In the genomic region with DNA sequence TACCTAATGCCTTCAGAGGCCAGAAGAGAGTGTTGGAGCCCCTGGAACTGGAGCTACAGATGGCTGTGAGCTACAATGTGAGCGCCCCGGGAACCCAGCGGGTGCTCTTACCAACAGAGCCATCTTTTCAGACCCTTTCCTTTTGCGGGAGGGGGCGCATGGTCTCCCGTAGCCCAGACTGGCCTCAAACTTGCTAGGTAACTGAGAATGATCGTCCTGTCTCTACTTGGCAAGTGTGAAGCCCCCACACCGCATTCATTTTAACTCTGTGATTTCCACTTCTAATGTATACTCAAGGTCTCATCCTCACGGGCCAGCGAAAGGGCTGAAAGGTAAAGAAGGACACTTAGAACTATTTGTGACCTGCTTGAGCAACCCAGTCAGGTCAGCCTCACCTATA, we compare ENCODE assay signal across 15 mouse cellular contexts. TPM values are rescaled to one million over a fixed set of nuclear protein-coding genes. Genes with fewer than 3 reads are reported as not detected.
DNase-seq lines count a peak whose midpoint lies in the region; ATAC-seq and TF ChIP-seq lines count a peak whose summit lies in the region.
"Had no signal": no experiment of that assay in that cellular context is flagged by ENCODE, and none has a peak within 500 bp of the region (broad histone marks: within the 10 kb centered on the region; RNA-seq: fewer than 3 reads in every experiment).

No protein-coding gene starts in this region.

- H3K4me2 ChIP-seq in hindbrain, embryonic 14.5 days (replicated peaks): peak overlapping the region; percentile 72; the same call in 1 of the 2 replicates
- no peak overlapping the region for H3K4me2 ChIP-seq in intestine, embryonic 16.5 days (ENCODE audit: low read depth, low read length)
- H3K4me2 ChIP-seq in liver, postnatal 0 days (ENCODE audit: low read depth, low read length): 0 out of 2 replicates have a peak overlapping the region, but pooled peaks have one; percentile 85

- ATAC-seq in hindbrain, embryonic 14.5 days (ENCODE audit: low FRiP score): no peak
- no peak for ATAC-seq in intestine, embryonic 16.5 days
- ATAC-seq in liver, postnatal 0 days: no peak
- ATAC-seq: Patski had no signal

- H3K4me3 ChIP-seq in gastrocnemius, adult 2 months: peak overlapping the region; percentile 78
- no peak overlapping the region for H3K4me3 ChIP-seq in hindbrain, embryonic 14.5 days (replicated peaks; ENCODE audit: low read length)
- no peak overlapping the region for H3K4me3 ChIP-seq in hindbrain, embryonic 10.5 days
- H3K4me3 ChIP-seq in intestine, embryonic 16.5 days (ENCODE audit: low read length): 0 out of 2 replicates have a peak overlapping the region, but pooled peaks have one; percentile 55
- H3K4me3 ChIP-seq in liver, postnatal 0 days (ENCODE audit: low read depth, low read length): no peak overlapping the region

- H3K36me3 ChIP-seq in hindbrain, embryonic 14.5 days (replicated peaks; ENCODE audit: control insufficient read depth, insufficient read depth): peaks cover 15% of the 10 kb centered on the region
- peaks cover 18% of the 10 kb centered on the region for H3K36me3 ChIP-seq in hindbrain, embryonic 10.5 days
- 0 out of 2 replicates have a peak, but pooled peaks cover 5% of the 10 kb centered on the region for H3K36me3 ChIP-seq in intestine, embryonic 16.5 days (ENCODE audit: control insufficient read depth, insufficient read depth, low read length)
- H3K36me3 ChIP-seq in liver, postnatal 0 days (replicated peaks; ENCODE audit: insufficient read depth, low read length): peaks cover 13% of the 10 kb centered on the region

- TF ChIP-seq CTCF in gastrocnemius, adult 2 months (IDR thresholded peaks at IDR 0.05): no peak
- no peak for TF ChIP-seq CTCF in liver, postnatal 0 days (IDR thresholded peaks at IDR 0.05; ENCODE audit: low read depth)

- no peak for DNase-seq in gastrocnemius, adult 2 months
- no peak for DNase-seq in gastrocnemius, postnatal 14 days
- DNase-seq in hindbrain, embryonic 14.5 days (ENCODE audit: low spot score): no peak
- no peak for DNase-seq in hindbrain, embryonic 10.5 days (ENCODE audit: low spot score)
- no peak for DNase-seq in liver, postnatal 0 days
- DNase-seq in retina, embryonic 14.5 days (ENCODE audit: low spot score): no peak
- no peak for DNase-seq in embryo, embryonic 11 days

- WGBS in hindbrain, embryonic 14.5 days: 53% methylated on average over 10 of the region's 10 CpGs
- WGBS in hindbrain, embryonic 10.5 days: 50% methylated on average over 10 of the region's 10 CpGs
- WGBS in intestine, embryonic 16.5 days: 62% methylated on average over 10 of the region's 10 CpGs
- WGBS in liver, postnatal 0 days (ENCODE audit: insufficient replicate concordance): 67% methylated on average over 10 of the region's 10 CpGs

- intact Hi-C loops in gastrocnemius, adult 2 months (cut with DNase I): loop anchor here (5.0 kb wide), 1 partner anchor 67 kb away; no protein-coding TSS in a partner anchor
- intact Hi-C loops in gastrocnemius, postnatal 14 days (cut with DNase I; ENCODE audit: low total_unique reads): no loop called here

- no peak overlapping the region for H3K9ac ChIP-seq in hindbrain, embryonic 14.5 days
- H3K9ac ChIP-seq in intestine, embryonic 16.5 days (ENCODE audit: low read depth, low read length): no peak overlapping the region
- H3K9ac ChIP-seq in liver, postnatal 0 days (replicated peaks): no peak overlapping the region
- H3K9ac ChIP-seq: forebrain, postnatal 0 days had no signal

- peak overlapping the region; percentile 91 for H3K27ac ChIP-seq in gastrocnemius, adult 2 months
- no peak overlapping the region for H3K27ac ChIP-seq in hindbrain, embryonic 14.5 days
- no peak overlapping the region for H3K27ac ChIP-seq in hindbrain, embryonic 10.5 days
- no peak overlapping the region for H3K27ac ChIP-seq in intestine, embryonic 16.5 days (ENCODE audit: low read length)
- H3K27ac ChIP-seq in liver, postnatal 0 days (ENCODE audit: low read depth): no peak overlapping the region

- H3K4me1 ChIP-seq in hindbrain, embryonic 14.5 days (replicated peaks; ENCODE audit: control insufficient read depth, insufficient read depth, low read length): 0 out of 2 replicates have a peak, but pooled peaks cover 7% of the 10 kb centered on the region
- peaks cover 8% of the 10 kb centered on the region for H3K4me1 ChIP-seq in hindbrain, embryonic 10.5 days (replicated peaks)
- H3K4me1 ChIP-seq in intestine, embryonic 16.5 days (ENCODE audit: control insufficient read depth, insufficient read depth, low read length): no peaks in the 10 kb centered on the region
- no peaks in the 10 kb centered on the region for H3K4me1 ChIP-seq in liver, postnatal 0 days (ENCODE audit: insufficient read depth)

- peaks cover 17% of the 10 kb centered on the region for H3K27me3 ChIP-seq in hindbrain, embryonic 14.5 days (ENCODE audit: control insufficient read depth, insufficient read depth, low read length)
- H3K27me3 ChIP-seq in hindbrain, embryonic 10.5 days (ENCODE audit: insufficient read depth, poor library complexity, severe bottlenecking): peaks cover 25% of the 10 kb centered on the region
- H3K27me3 ChIP-seq in intestine, embryonic 16.5 days (replicated peaks; ENCODE audit: control insufficient read depth, insufficient read depth, low read length): no peaks in the 10 kb centered on the region
- peaks cover 5% of the 10 kb centered on the region; the same call in 1 of the 2 replicates for H3K27me3 ChIP-seq in liver, postnatal 0 days (ENCODE audit: insufficient read depth, low read length)
- H3K27me3 ChIP-seq: Patski had no signal

- H3K9me3 ChIP-seq in hindbrain, embryonic 14.5 days (ENCODE audit: control insufficient read depth, low read length): peaks cover 5% of the 10 kb centered on the region
- H3K9me3 ChIP-seq in hindbrain, embryonic 10.5 days: peaks cover 21% of the 10 kb centered on the region
- H3K9me3 ChIP-seq in intestine, embryonic 16.5 days (ENCODE audit: control insufficient read depth, low read length): peaks cover 5% of the 10 kb centered on the region; the same call in 1 of the 2 replicates
- peaks cover 8% of the 10 kb centered on the region for H3K9me3 ChIP-seq in liver, postnatal 0 days (ENCODE audit: low read length)

- TF ChIP-seq EP300 in liver, postnatal 0 days (IDR thresholded peaks at IDR 0.05; ENCODE audit: low read depth): no peak

RNA-seq across cellular contexts. Expression of gene Sec31b, which starts 1.3 kb away (rescaled TPM):
- 10 to 100 TPM; 19.0 to 21.9 TPM for total RNA-seq in gastrocnemius, adult 2 months (2021)
- 1 to 10 TPM; 6.5 to 9.2 TPM for total RNA-seq in gastrocnemius, postnatal 14 days (2021)
- polyA plus RNA-seq in hindbrain, embryonic 14.5 days (2014; fragmentation: Nextera tagmentation; extraction: Ambion mirVana): 0.21 and 0.25 TPM in 2 replicates
- polyA plus RNA-seq in hindbrain, embryonic 10.5 days (2016; fragmentation: Nextera tagmentation; extraction: Ambion mirVana): 0.54 and 0.58 TPM in 2 replicates
- polyA plus RNA-seq in intestine, embryonic 16.5 days (2015; fragmentation: Nextera tagmentation; extraction: Ambion mirVana): 0.24 and 0.75 TPM in 2 replicates
- 0.54 and 0.57 TPM in 2 replicates for polyA plus RNA-seq in liver, postnatal 0 days (2015; fragmentation: Nextera tagmentation; extraction: Ambion mirVana)

RNA-seq across cellular contexts. Expression of gene Gm20538, which starts 8.3 kb away (rescaled TPM):
- total RNA-seq in gastrocnemius, adult 2 months (2021): not detected
- total RNA-seq in gastrocnemius, postnatal 14 days (2021): not detected
- polyA plus RNA-seq in hindbrain, embryonic 14.5 days (2014; fragmentation: Nextera tagmentation; extraction: Ambion mirVana): not detected in 2 replicates
- polyA plus RNA-seq in hindbrain, embryonic 10.5 days (2016; fragmentation: Nextera tagmentation; extraction: Ambion mirVana): not detected in 2 replicates
- polyA plus RNA-seq in intestine, embryonic 16.5 days (2015; fragmentation: Nextera tagmentation; extraction: Ambion mirVana): not detected in 2 replicates
- polyA plus RNA-seq in liver, postnatal 0 days (2015; fragmentation: Nextera tagmentation; extraction: Ambion mirVana): not detected in 2 replicates
- total RNA-seq: forebrain, postnatal 0 days; gastrocnemius, postnatal 10 days; hematopoietic stem cell, adult 5-6 weeks; left cerebral cortex, postnatal 10 days; megakaryocyte-erythroid progenitor cell, adult 5-6 weeks had no signal
- polyA plus RNA-seq: forebrain, postnatal 0 days; lung, embryonic 14.5 days; Patski had no signal

RNA-seq across cellular contexts. Expression of gene Ndufb8, which starts 10.9 kb away (rescaled TPM):
- total RNA-seq in gastrocnemius, adult 2 months (2021): 1,000 to 10,000 TPM in 1 of 2 experiments, 100 to 1,000 TPM in 1; 866 to 1,200 TPM
- 100 to 1,000 TPM; 768 to 897 TPM for total RNA-seq in gastrocnemius, postnatal 14 days (2021)
- 724 and 765 TPM in 2 replicates for polyA plus RNA-seq in hindbrain, embryonic 14.5 days (2014; fragmentation: Nextera tagmentation; extraction: Ambion mirVana)
- polyA plus RNA-seq in hindbrain, embryonic 10.5 days (2016; fragmentation: Nextera tagmentation; extraction: Ambion mirVana): 642 and 644 TPM in 2 replicates
- 650 and 667 TPM in 2 replicates for polyA plus RNA-seq in intestine, embryonic 16.5 days (2015; fragmentation: Nextera tagmentation; extraction: Ambion mirVana)
- 394 and 410 TPM in 2 replicates for polyA plus RNA-seq in liver, postnatal 0 days (2015; fragmentation: Nextera tagmentation; extraction: Ambion mirVana)

RNA-seq across cellular contexts. Expression of gene Hif1an, which starts 18.3 kb away (rescaled TPM):
- total RNA-seq in gastrocnemius, adult 2 months (2021): 100 to 1,000 TPM; 100 to 116 TPM
- total RNA-seq in gastrocnemius, postnatal 14 days (2021): 10 to 100 TPM; 80.1 to 84.0 TPM
- polyA plus RNA-seq in hindbrain, embryonic 14.5 days (2014; fragmentation: Nextera tagmentation; extraction: Ambion mirVana): 19.3 and 20.6 TPM in 2 replicates
- polyA plus RNA-seq in hindbrain, embryonic 10.5 days (2016; fragmentation: Nextera tagmentation; extraction: Ambion mirVana): 42.3 and 46.5 TPM in 2 replicates
- polyA plus RNA-seq in intestine, embryonic 16.5 days (2015; fragmentation: Nextera tagmentation; extraction: Ambion mirVana): 25.7 and 31.3 TPM in 2 replicates
- 5.3 and 6.8 TPM in 2 replicates for polyA plus RNA-seq in liver, postnatal 0 days (2015; fragmentation: Nextera tagmentation; extraction: Ambion mirVana)

RNA-seq across cellular contexts. Expression of gene Wnt8b, which starts 51.1 kb away (rescaled TPM):
- not detected for total RNA-seq in gastrocnemius, adult 2 months (2021)
- not detected for total RNA-seq in gastrocnemius, postnatal 14 days (2021)
- 0.12 TPM in 1 of 2 replicates, not detected in the other for polyA plus RNA-seq in hindbrain, embryonic 14.5 days (2014; fragmentation: Nextera tagmentation; extraction: Ambion mirVana)
- 0.44 and 3.3 TPM in 2 replicates for polyA plus RNA-seq in hindbrain, embryonic 10.5 days (2016; fragmentation: Nextera tagmentation; extraction: Ambion mirVana)
- not detected in 2 replicates for polyA plus RNA-seq in intestine, embryonic 16.5 days (2015; fragmentation: Nextera tagmentation; extraction: Ambion mirVana)
- polyA plus RNA-seq in liver, postnatal 0 days (2015; fragmentation: Nextera tagmentation; extraction: Ambion mirVana): not detected in 2 replicates
- total RNA-seq: gastrocnemius, postnatal 10 days; hematopoietic stem cell, adult 5-6 weeks; left cerebral cortex, postnatal 10 days; megakaryocyte-erythroid progenitor cell, adult 5-6 weeks had no signal
- polyA plus RNA-seq: lung, embryonic 14.5 days had no signal

Comparison
In these comparisons a context has a peak if more than half of its experiments do, and no peak if none do; other contexts are left out.
1. H3K4me3 ChIP-seq: peak in gastrocnemius, adult 2 months (single experiment) and intestine, embryonic 16.5 days (single experiment); none in hindbrain, embryonic 14.5 days (single experiment), hindbrain, embryonic 10.5 days (single experiment) and liver, postnatal 0 days (single experiment).